Mouse (Mus musculus): ENCODE results near the gene Tpst2. TPM values are rescaled to one million over a fixed set of nuclear protein-coding genes. Genes with fewer than 3 reads are reported as not detected.

Tpst2 gene
- polyA plus RNA-seq, 1 experiment from 2014 or later: 31.2 TPM

DNA sequence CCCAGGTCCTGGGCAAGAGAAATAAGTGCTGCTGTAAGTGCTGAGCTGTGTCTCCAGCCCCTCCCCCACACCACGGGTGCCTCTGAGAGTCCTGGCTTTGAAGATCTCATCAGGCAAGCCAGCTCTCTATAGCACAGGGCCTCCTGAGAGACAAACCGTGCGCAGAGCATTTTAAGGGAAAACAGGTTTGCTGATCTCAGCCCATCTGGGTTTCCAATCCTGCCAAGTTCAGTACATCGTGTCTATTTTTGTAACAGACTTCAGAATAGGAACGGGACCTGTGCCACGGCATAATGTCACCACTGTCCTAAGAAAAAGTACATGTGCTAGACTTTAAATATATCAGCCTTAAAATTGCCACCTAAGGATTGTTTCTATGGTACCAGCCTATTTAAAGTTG lies 44.4 kb downstream of the Tpst2 start:
- no peak overlapping the region for H3K4me3 ChIP-seq (ENCODE audit: low read depth, low read length)
- no peaks in the 10 kb centered on the region for H3K36me3 ChIP-seq (ENCODE audit: control insufficient read depth, insufficient read depth, low read length)
- H3K9ac ChIP-seq (ENCODE audit: low read depth, low read length): no peak overlapping the region
- peaks cover 3% of the 10 kb centered on the region; the same call in 1 of the 2 replicates for H3K4me1 ChIP-seq (ENCODE audit: control insufficient read depth, insufficient read depth, low read length)
- H3K9me3 ChIP-seq (replicated peaks; ENCODE audit: control insufficient read depth, low read length): no peaks in the 10 kb centered on the region
- no peak overlapping the region for H3K27ac ChIP-seq (ENCODE audit: low read depth, low read length)
- ATAC-seq (replicated peaks; ENCODE audit: insufficient number of reproducible peaks, low FRiP score, low TSS enrichment): no peak
- H3K27me3 ChIP-seq (ENCODE audit: control insufficient read depth, insufficient read depth, low read length): no peaks in the 10 kb centered on the region
- H3K4me2 ChIP-seq: no peak overlapping the region
- 63% methylated on average over 6 of the region's 6 CpGs for WGBS (ENCODE audit: insufficient replicate concordance)

GRCm38 (mm10) chr5:112321376-112321775 lies 44.9 kb downstream of the Tpst2 start:
- H3K9me3 ChIP-seq (replicated peaks; ENCODE audit: control insufficient read depth, low read length): no peaks in the 10 kb centered on the region
- no peak overlapping the region for H3K4me3 ChIP-seq (ENCODE audit: low read depth, low read length)
- H3K36me3 ChIP-seq (ENCODE audit: control insufficient read depth, insufficient read depth, low read length): no peaks in the 10 kb centered on the region
- no peak overlapping the region for H3K9ac ChIP-seq (ENCODE audit: low read depth, low read length)
- ATAC-seq (replicated peaks; ENCODE audit: insufficient number of reproducible peaks, low FRiP score, low TSS enrichment): no peak
- H3K27me3 ChIP-seq (ENCODE audit: control insufficient read depth, insufficient read depth, low read length): no peaks in the 10 kb centered on the region
- peaks cover 3% of the 10 kb centered on the region; the same call in 1 of the 2 replicates for H3K4me1 ChIP-seq (ENCODE audit: control insufficient read depth, insufficient read depth, low read length)
- H3K27ac ChIP-seq (ENCODE audit: low read depth, low read length): no peak overlapping the region
- 69% methylated on average over 4 of the region's 4 CpGs for WGBS (ENCODE audit: insufficient replicate concordance)
- no peak overlapping the region for H3K4me2 ChIP-seq

DNA sequence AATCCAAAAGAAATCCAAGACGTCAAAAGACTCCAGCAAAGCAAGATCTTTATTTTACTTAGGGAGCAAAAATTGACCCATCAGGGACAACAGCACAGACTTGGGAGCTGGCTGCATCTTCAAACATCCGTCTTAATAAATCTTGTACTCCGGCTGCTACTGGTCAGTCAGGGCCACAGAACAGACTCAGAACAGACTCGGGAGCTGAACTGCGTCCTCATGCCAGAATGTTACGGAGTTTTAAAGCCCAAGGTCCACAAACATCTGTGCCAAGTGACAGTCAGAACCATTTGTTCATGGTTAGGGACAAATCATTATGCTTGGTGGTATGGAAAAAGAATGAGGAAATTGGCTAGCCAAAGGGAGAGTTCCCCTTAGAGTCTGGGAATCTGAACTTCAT lies 46.8 kb downstream of the Tpst2 start:
- Histone ChIP-seq H3K9me3 (replicated peaks; ENCODE audit: control insufficient read depth, low read length) (no peaks in the 10 kb centered on the region), H3K4me2 (no peak overlapping the region), H3K4me1 (ENCODE audit: control insufficient read depth, insufficient read depth, low read length) (peaks cover 5% of the 10 kb centered on the region; the same call in 1 of the 2 replicates), H3K36me3 (ENCODE audit: control insufficient read depth, insufficient read depth, low read length) (no peaks in the 10 kb centered on the region), H3K9ac (ENCODE audit: low read depth, low read length) (no peak overlapping the region), H3K4me3 (ENCODE audit: low read depth, low read length) (no peak overlapping the region), H3K27me3 (ENCODE audit: control insufficient read depth, insufficient read depth, low read length) (no peaks in the 10 kb centered on the region), H3K27ac (ENCODE audit: low read depth, low read length) (no peak overlapping the region)
- 83% methylated on average over 6 of the region's 6 CpGs for WGBS (ENCODE audit: insufficient replicate concordance)
- no peak for ATAC-seq (replicated peaks; ENCODE audit: insufficient number of reproducible peaks, low FRiP score, low TSS enrichment)

- Histone ChIP-seq H3K9ac (ENCODE audit: low read depth, low read length) (peak overlapping the region; percentile 58; the same call in 1 of the 2 replicates), H3K9me3 (replicated peaks; ENCODE audit: control insufficient read depth, low read length) (no peaks in the 10 kb centered on the region), H3K4me3 (ENCODE audit: low read depth, low read length) (peak overlapping the region; percentile 24), H3K4me1 (ENCODE audit: control insufficient read depth, insufficient read depth, low read length) (peaks cover 5% of the 10 kb centered on the region; the same call in 1 of the 2 replicates), H3K27me3 (ENCODE audit: control insufficient read depth, insufficient read depth, low read length) (no peaks in the 10 kb centered on the region), H3K36me3 (ENCODE audit: control insufficient read depth, insufficient read depth, low read length) (peaks cover 8% of the 10 kb centered on the region), H3K27ac (ENCODE audit: low read depth, low read length) (peak overlapping the region; percentile 71), H3K4me2 (peak overlapping the region; percentile 68)
- 21% methylated on average over 24 of the region's 24 CpGs for WGBS (ENCODE audit: insufficient replicate concordance)
- ATAC-seq (replicated peaks; ENCODE audit: insufficient number of reproducible peaks, low FRiP score, low TSS enrichment): peak; percentile 68; the same call in 1 of the 2 replicates
These were observed 48.4 kb downstream of the Tpst2 start for GRCm38 (mm10) chr5:112324637-112325545.

GRCm38 (mm10) chr5:112325546-112326445 lies 49.3 kb downstream of the Tpst2 start, which contains the start of gene Tfip11:
Gene Tfip11, plus strand, starts transcription at chr5:112326358.
- peak within 1 kb of the TSS; percentile 80 for H3K9ac ChIP-seq (ENCODE audit: low read depth, low read length)
- H3K4me2 ChIP-seq: peak within 1 kb of the TSS; percentile 69
- peak within 1 kb of the TSS; percentile 94 for H3K4me3 ChIP-seq (ENCODE audit: low read depth, low read length)
- H3K27ac ChIP-seq (ENCODE audit: low read depth, low read length): peak within 1 kb of the TSS; percentile 71
- peaks cover 5% of the 10 kb centered on the region; the same call in 1 of the 2 replicates for H3K4me1 ChIP-seq (ENCODE audit: control insufficient read depth, insufficient read depth, low read length)
- peaks cover 14% of the 10 kb centered on the region for H3K36me3 ChIP-seq (ENCODE audit: control insufficient read depth, insufficient read depth, low read length)
- H3K9me3 ChIP-seq (replicated peaks; ENCODE audit: control insufficient read depth, low read length): no peaks in the 10 kb centered on the region
- peak; percentile 81 for ATAC-seq (replicated peaks; ENCODE audit: insufficient number of reproducible peaks, low FRiP score, low TSS enrichment)
- 7% methylated on average over 48 of the region's 48 CpGs for WGBS (ENCODE audit: insufficient replicate concordance)
- no peaks in the 10 kb centered on the region for H3K27me3 ChIP-seq (ENCODE audit: control insufficient read depth, insufficient read depth, low read length)

GRCm38 (mm10) chr5:112326446-112327009 lies 50.0 kb downstream of the Tpst2 start:
- ATAC-seq (replicated peaks; ENCODE audit: insufficient number of reproducible peaks, low FRiP score, low TSS enrichment): peak; percentile 35; the same call in 1 of the 2 replicates
- Histone ChIP-seq H3K36me3 (ENCODE audit: control insufficient read depth, insufficient read depth, low read length) (peaks cover 20% of the 10 kb centered on the region), H3K27ac (ENCODE audit: low read depth, low read length) (no peak overlapping the region), H3K9me3 (replicated peaks; ENCODE audit: control insufficient read depth, low read length) (no peaks in the 10 kb centered on the region), H3K4me1 (ENCODE audit: control insufficient read depth, insufficient read depth, low read length) (peaks cover 5% of the 10 kb centered on the region; the same call in 1 of the 2 replicates), H3K27me3 (ENCODE audit: control insufficient read depth, insufficient read depth, low read length) (no peaks in the 10 kb centered on the region), H3K9ac (ENCODE audit: low read depth, low read length) (peak overlapping the region; percentile 80), H3K4me3 (ENCODE audit: low read depth, low read length) (peak overlapping the region; percentile 94), H3K4me2 (peak overlapping the region; percentile 69)
- WGBS (ENCODE audit: insufficient replicate concordance): under 1% methylated on average over 32 of the region's 33 CpGs

GRCm38 (mm10) chr5:112327854-112328253 lies 51.4 kb downstream of the Tpst2 start:
- Histone ChIP-seq H3K4me1 (ENCODE audit: control insufficient read depth, insufficient read depth, low read length) (peaks cover 5% of the 10 kb centered on the region; the same call in 1 of the 2 replicates), H3K4me2 (no peak overlapping the region), H3K27me3 (ENCODE audit: control insufficient read depth, insufficient read depth, low read length) (no peaks in the 10 kb centered on the region), H3K27ac (ENCODE audit: low read depth, low read length) (no peak overlapping the region), H3K9ac (ENCODE audit: low read depth, low read length) (no peak overlapping the region), H3K36me3 (ENCODE audit: control insufficient read depth, insufficient read depth, low read length) (peaks cover 27% of the 10 kb centered on the region), H3K9me3 (replicated peaks; ENCODE audit: control insufficient read depth, low read length) (no peaks in the 10 kb centered on the region), H3K4me3 (ENCODE audit: low read depth, low read length) (no peak overlapping the region)
- ATAC-seq (replicated peaks; ENCODE audit: insufficient number of reproducible peaks, low FRiP score, low TSS enrichment): no peak
- 87% methylated on average over 15 of the region's 15 CpGs for WGBS (ENCODE audit: insufficient replicate concordance)

Data from heart, embryonic 11.5 days (tissue).